Mouse (Mus musculus): ENCODE data around the gene Gm4858. TPM values are rescaled to one million over a fixed set of nuclear protein-coding genes. Genes with fewer than 3 reads are reported as not detected.

Gm4858 gene
- not detected in 2 replicates for polyA plus RNA-seq (2012; rRNA removed)

DNA sequence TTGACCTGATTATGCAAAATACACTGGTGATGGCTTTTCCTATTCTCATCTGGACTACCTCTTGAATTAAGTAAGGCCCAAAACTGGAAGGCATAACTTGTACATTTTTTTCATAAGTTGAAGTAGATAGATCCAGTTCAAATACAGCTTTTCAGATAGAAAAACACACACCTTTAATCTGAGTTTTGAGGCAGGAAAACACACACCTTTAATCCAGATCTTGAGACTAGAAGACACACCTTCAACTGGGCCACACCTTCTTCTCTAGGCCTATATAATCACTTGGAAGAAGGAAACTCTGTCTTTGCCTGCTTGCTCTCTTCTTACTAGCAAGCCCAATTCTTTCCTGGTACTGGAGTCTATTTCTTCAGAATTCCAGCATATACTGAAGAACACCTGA, at the start of gene Gm4858:
Gene Gm4858, plus strand, starts transcription at position 301 of the 400 bp plus-strand sequence.

DNA sequence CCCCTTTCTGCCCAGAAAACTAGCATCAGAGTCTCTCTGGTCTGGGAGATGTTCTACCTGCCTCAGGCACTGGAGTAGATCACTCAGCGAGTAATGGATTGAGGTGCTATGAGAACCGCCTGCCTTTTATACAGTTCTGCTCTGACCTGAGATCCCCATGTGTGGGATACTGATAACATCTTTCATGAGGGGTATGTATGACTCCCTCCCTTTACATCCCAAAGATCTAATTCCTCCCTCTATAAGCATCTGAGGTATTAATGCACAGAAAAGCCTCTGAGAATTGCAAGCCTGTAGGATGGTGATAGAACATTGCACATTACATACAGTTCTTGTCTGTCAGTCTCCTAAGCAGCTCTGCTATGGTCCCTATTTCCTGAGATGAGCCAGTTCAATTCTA, 49.7 kb upstream of the Gm4858 start, which contains the start of gene Lce1m:
Gene Lce1m, minus strand, starts transcription at position 101 of the 400 bp plus-strand sequence.

Other genes starting within 250 kb of the Gm4858 start
- gene Kprp, start 241.6 kb upstream of the Gm4858 start, polyA plus RNA-seq (2012; rRNA removed) = not detected in 2 replicates
- gene Lce1l, start 217.5 kb upstream of the Gm4858 start, polyA plus RNA-seq (2012; rRNA removed) = not detected in 2 replicates
- gene 2310050C09Rik, start 198.6 kb upstream of the Gm4858 start, polyA plus RNA-seq (2012; rRNA removed) = not detected in 2 replicates
- gene Lce3a, start 142.6 kb upstream of the Gm4858 start, polyA plus RNA-seq (2012; rRNA removed) = not detected in 2 replicates
- not detected in 2 replicates for gene Lce3b, start 135.8 kb upstream of the Gm4858 start, polyA plus RNA-seq (2012; rRNA removed)
- gene Lce3c, start 124.3 kb upstream of the Gm4858 start, polyA plus RNA-seq (2012; rRNA removed) = not detected in 2 replicates
- not detected in 2 replicates for gene Lce3d, start 111.4 kb upstream of the Gm4858 start, polyA plus RNA-seq (2012; rRNA removed)
- not detected in 2 replicates for gene Lce3e, start 101.8 kb upstream of the Gm4858 start, polyA plus RNA-seq (2012; rRNA removed)
- not detected in 2 replicates for gene Lce3f, start 76.6 kb upstream of the Gm4858 start, polyA plus RNA-seq (2012; rRNA removed)
- gene Crct1, start 53.1 kb upstream of the Gm4858 start, polyA plus RNA-seq (2012; rRNA removed) = 0.37 and 0.51 TPM in 2 replicates
- gene Lce1m, start 49.8 kb upstream of the Gm4858 start, polyA plus RNA-seq (2012; rRNA removed) = not detected in 2 replicates
- not detected in 2 replicates for gene Crnn, start 76.0 kb downstream of the Gm4858 start, polyA plus RNA-seq (2012; rRNA removed)
- gene Flg2, start 128.5 kb downstream of the Gm4858 start, polyA plus RNA-seq (2012; rRNA removed) = not detected in 2 replicates
- not detected in 2 replicates for gene Flg, start 204.7 kb downstream of the Gm4858 start, polyA plus RNA-seq (2012; rRNA removed)

All from central nervous system, embryonic 14 days (tissue).